Mouse (Mus musculus): ENCODE data around the gene L3hypdh.

L3hypdh gene

GRCm38 (mm10) chr12:72081961-72082360 is 3.3 kb downstream of the L3hypdh start:
- no peak for TF ChIP-seq GATA4 (IDR thresholded peaks at IDR 0.05; ENCODE audit: insufficient replicate concordance, low read length)

GRCm38 (mm10) chr12:72078248-72078647 is 7.0 kb downstream of the L3hypdh start:
- TF ChIP-seq GATA4 (IDR thresholded peaks at IDR 0.05; ENCODE audit: insufficient replicate concordance, low read length) = no peak

GRCm38 (mm10) chr12:72070327-72071269 is 14.6 kb downstream of the L3hypdh start, which contains the start of gene Gpr135:
Gene Gpr135, minus strand, starts transcription at chr12:72071125.
- no peak for TF ChIP-seq GATA4 (IDR thresholded peaks at IDR 0.05; ENCODE audit: insufficient replicate concordance, low read length)

- no peak for TF ChIP-seq GATA4 (IDR thresholded peaks at IDR 0.05; ENCODE audit: insufficient replicate concordance, low read length)
Measured at GRCm38 (mm10) chr12:72069626-72070326, 15.5 kb downstream of the L3hypdh start.

- TF ChIP-seq GATA4 (IDR thresholded peaks at IDR 0.05; ENCODE audit: insufficient replicate concordance, low read length) = no peak
Measured at GRCm38 (mm10) chr12:72057780-72058179, 27.5 kb downstream of the L3hypdh start.

- no peak for TF ChIP-seq GATA4 (IDR thresholded peaks at IDR 0.05; ENCODE audit: insufficient replicate concordance, low read length)
Measured at GRCm38 (mm10) chr12:72053851-72054250, 31.4 kb downstream of the L3hypdh start.

GRCm38 (mm10) chr12:72053303-72053702 is 31.9 kb downstream of the L3hypdh start:
- no peak for TF ChIP-seq GATA4 (IDR thresholded peaks at IDR 0.05; ENCODE audit: insufficient replicate concordance, low read length)

- TF ChIP-seq GATA4 (IDR thresholded peaks at IDR 0.05; ENCODE audit: insufficient replicate concordance, low read length) = no peak
Measured at GRCm38 (mm10) chr12:72052571-72052970, 32.7 kb downstream of the L3hypdh start.

GRCm38 (mm10) chr12:72050821-72051220 is 34.4 kb downstream of the L3hypdh start:
- no peak for TF ChIP-seq GATA4 (IDR thresholded peaks at IDR 0.05; ENCODE audit: insufficient replicate concordance, low read length)

- no peak for TF ChIP-seq GATA4 (IDR thresholded peaks at IDR 0.05; ENCODE audit: insufficient replicate concordance, low read length)
Measured at GRCm38 (mm10) chr12:72047513-72047912, 37.7 kb downstream of the L3hypdh start.

GRCm38 (mm10) chr12:72041238-72041637 is 44.0 kb downstream of the L3hypdh start:
- TF ChIP-seq GATA4 (IDR thresholded peaks at IDR 0.05; ENCODE audit: insufficient replicate concordance, low read length) = no peak

GRCm38 (mm10) chr12:72039501-72039900 is 45.7 kb downstream of the L3hypdh start:
- TF ChIP-seq GATA4 (IDR thresholded peaks at IDR 0.05; ENCODE audit: insufficient replicate concordance, low read length) = no peak

GRCm38 (mm10) chr12:72038866-72039265 is 46.4 kb downstream of the L3hypdh start:
- no peak for TF ChIP-seq GATA4 (IDR thresholded peaks at IDR 0.05; ENCODE audit: insufficient replicate concordance, low read length)

- no peak for TF ChIP-seq GATA4 (IDR thresholded peaks at IDR 0.05; ENCODE audit: insufficient replicate concordance, low read length)
Measured at GRCm38 (mm10) chr12:72037049-72037448, 48.2 kb downstream of the L3hypdh start.

GRCm38 (mm10) chr12:72036097-72036661 is 49.1 kb downstream of the L3hypdh start:
- no peak for TF ChIP-seq GATA4 (IDR thresholded peaks at IDR 0.05; ENCODE audit: insufficient replicate concordance, low read length)

- peak; percentile 36; the same call in 1 of the 2 replicates for TF ChIP-seq GATA4 (IDR thresholded peaks at IDR 0.05; ENCODE audit: insufficient replicate concordance, low read length)
Measured at GRCm38 (mm10) chr12:72031794-72032193, 53.4 kb downstream of the L3hypdh start.
